Mouse (Mus musculus) spleen, postnatal 10 days (tissue): ENCODE results near the gene Fmnl3.
A peak's percentile ranks its signal among the peaks of the same experiment; 100 is the strongest.
"Not testable (repeated sequence)": the region's sequence is repeated elsewhere in the genome, so short reads cannot be mapped to it uniquely, and the experiment has no call there.

Experiments
- DNase-seq, 2 experiments: peaks; one replicate each; pipeline ENCODE4 v3.0.0; 2021 to 2022; ENCODE audit warnings: low spot score in 2 of 2

The Fmnl3 gene

GRCm38 (mm10) chr15:99387976-99388375, 17.7 kb upstream of the Fmnl3 start:
- DNase-seq: no peak

- no peak for DNase-seq
These were observed 16.5 kb upstream of the Fmnl3 start for GRCm38 (mm10) chr15:99386796-99387195.

GRCm38 (mm10) chr15:99386110-99386509, 15.8 kb upstream of the Fmnl3 start:
- DNase-seq: not testable (repeated sequence)

GRCm38 (mm10) chr15:99384071-99384470, 13.8 kb upstream of the Fmnl3 start:
- DNase-seq: no peak

GRCm38 (mm10) chr15:99382893-99383292, 12.6 kb upstream of the Fmnl3 start:
- no peak for DNase-seq

- no peak for DNase-seq
These were observed 6.0 kb upstream of the Fmnl3 start for GRCm38 (mm10) chr15:99376240-99376639.

- no peak for DNase-seq
These were observed 5.3 kb upstream of the Fmnl3 start for GRCm38 (mm10) chr15:99375581-99375980.

GRCm38 (mm10) chr15:99375036-99375435, 4.8 kb upstream of the Fmnl3 start:
- no peak for DNase-seq

- no peak for DNase-seq
These were observed 2.5 kb upstream of the Fmnl3 start for GRCm38 (mm10) chr15:99372761-99373160.

- no peak for DNase-seq
These were observed 1.5 kb upstream of the Fmnl3 start for GRCm38 (mm10) chr15:99371526-99372340.

- no peak for DNase-seq
These were observed 701 bp downstream of the Fmnl3 start for GRCm38 (mm10) chr15:99369391-99370171.

GRCm38 (mm10) chr15:99368583-99369266, 1.6 kb downstream of the Fmnl3 start:
- DNase-seq: no peak

- peak in 1 of 2 experiments; percentile 48 for DNase-seq
These were observed 5.4 kb downstream of the Fmnl3 start for GRCm38 (mm10) chr15:99364921-99365320.

GRCm38 (mm10) chr15:99364022-99364530, 6.2 kb downstream of the Fmnl3 start:
- no peak for DNase-seq

- no peak for DNase-seq
These were observed 11.3 kb downstream of the Fmnl3 start for GRCm38 (mm10) chr15:99358952-99359351.

GRCm38 (mm10) chr15:99356462-99356861, 13.8 kb downstream of the Fmnl3 start:
- no peak for DNase-seq

GRCm38 (mm10) chr15:99355660-99356059, 14.6 kb downstream of the Fmnl3 start:
- DNase-seq: no peak

GRCm38 (mm10) chr15:99352306-99352705, 18.0 kb downstream of the Fmnl3 start:
- DNase-seq: no peak

GRCm38 (mm10) chr15:99351610-99352009, 18.7 kb downstream of the Fmnl3 start:
- no peak for DNase-seq

- DNase-seq: no peak
These were observed 25.3 kb downstream of the Fmnl3 start for GRCm38 (mm10) chr15:99344961-99345360.

GRCm38 (mm10) chr15:99344148-99344870, 26.0 kb downstream of the Fmnl3 start:
- DNase-seq: no peak
